Comparison of ENCODE assay signal across 16 mouse cellular contexts in the genomic region with DNA sequence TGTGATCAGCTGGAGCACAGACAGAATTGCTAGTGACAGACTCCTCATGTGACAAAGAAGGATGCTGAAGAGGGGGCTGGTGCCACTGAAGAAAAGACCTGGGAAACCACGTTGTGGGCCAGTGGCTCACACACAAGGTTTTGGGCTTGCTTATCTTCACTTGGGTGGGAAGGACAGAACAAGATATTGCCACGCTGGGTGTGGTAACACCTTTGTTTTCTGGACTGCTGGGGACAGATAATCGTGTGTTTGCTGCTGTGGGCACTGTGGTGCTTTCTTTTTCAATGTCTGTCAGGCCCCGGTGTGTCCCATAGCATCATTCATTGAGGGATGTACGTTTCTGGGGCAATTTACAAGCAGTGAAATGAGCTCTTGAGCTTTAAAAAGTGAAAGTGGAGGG. TPM values are rescaled to one million over a fixed set of nuclear protein-coding genes. Genes with fewer than 3 reads are reported as not detected.
DNase-seq lines count a peak whose midpoint lies in the region; ATAC-seq and TF ChIP-seq lines count a peak whose summit lies in the region.
"Had no signal": no experiment of that assay in that cellular context is flagged by ENCODE, and none has a peak within 500 bp of the region (broad histone marks: within the 10 kb centered on the region; RNA-seq: fewer than 3 reads in every experiment).

No protein-coding gene starts in this region.

- peaks cover 7% of the 10 kb centered on the region; the same call in 1 of the 2 replicates for H3K4me1 ChIP-seq in stomach, embryonic 15.5 days
- no peaks in the 10 kb centered on the region for H3K4me1 ChIP-seq in stomach, postnatal 0 days (replicated peaks; ENCODE audit: control insufficient read depth, insufficient read depth)
- H3K4me1 ChIP-seq in erythroblast, embryonic 14.5 days (ENCODE audit: control insufficient read depth): peaks cover 50% of the 10 kb centered on the region
- peaks cover 44% of the 10 kb centered on the region for H3K4me1 ChIP-seq in liver, embryonic 15.5 days (replicated peaks)
- no peaks in the 10 kb centered on the region for H3K4me1 ChIP-seq in kidney, adult 2 months (ENCODE audit: control insufficient read depth, insufficient read depth, low read length)
- H3K4me1 ChIP-seq: midbrain, embryonic 12.5 days had no signal

- H3K27me3 ChIP-seq in stomach, embryonic 15.5 days (replicated peaks): no peaks in the 10 kb centered on the region
- H3K27me3 ChIP-seq in stomach, postnatal 0 days (ENCODE audit: control insufficient read depth, insufficient read depth, low read length): no peaks in the 10 kb centered on the region
- peaks cover 11% of the 10 kb centered on the region for H3K27me3 ChIP-seq in erythroblast, embryonic 14.5 days (ENCODE audit: control insufficient read depth)
- H3K27me3 ChIP-seq in liver, embryonic 15.5 days: no peaks in the 10 kb centered on the region
- no peaks in the 10 kb centered on the region for H3K27me3 ChIP-seq in kidney, adult 2 months (replicated peaks; ENCODE audit: control insufficient read depth, insufficient read depth, low read length)
- H3K27me3 ChIP-seq: midbrain, embryonic 12.5 days had no signal

- 67% methylated on average over 5 of the region's 5 CpGs for WGBS in stomach, embryonic 15.5 days
- 70% methylated on average over 5 of the region's 5 CpGs for WGBS in stomach, postnatal 0 days
- 19% methylated on average over 5 of the region's 5 CpGs for WGBS in liver, embryonic 15.5 days (ENCODE audit: insufficient replicate concordance)
- 81% methylated on average over 5 of the region's 5 CpGs for WGBS in kidney, adult 2 months

- no peak overlapping the region for H3K4me3 ChIP-seq in stomach, embryonic 15.5 days (replicated peaks)
- no peak overlapping the region for H3K4me3 ChIP-seq in stomach, postnatal 0 days (ENCODE audit: low read depth, low read length)
- H3K4me3 ChIP-seq in erythroblast, embryonic 14.5 days (replicated peaks): peak overlapping the region; percentile 46
- 0 out of 2 replicates have a peak overlapping the region, but pooled peaks have one; percentile 12 for H3K4me3 ChIP-seq in liver, embryonic 15.5 days (replicated peaks)
- no peak overlapping the region for H3K4me3 ChIP-seq in kidney, adult 2 months (ENCODE audit: insufficient read depth, low read depth, low read length)
- H3K4me3 ChIP-seq: midbrain, embryonic 12.5 days had no signal

- intact Hi-C loops in gastrocnemius, postnatal 36 days (cut with DNase I): no loop called here

- no peak for TF ChIP-seq CTCF in stomach, postnatal 0 days (IDR thresholded peaks at IDR 0.05; ENCODE audit: low read depth)
- no peak for TF ChIP-seq CTCF in kidney, adult 2 months (conservative IDR thresholded peaks at IDR 0.05; ENCODE audit: insufficient read depth, insufficient read length, low read depth, low read length)

- no peak overlapping the region for H3K4me2 ChIP-seq in stomach, embryonic 15.5 days
- no peak overlapping the region for H3K4me2 ChIP-seq in stomach, postnatal 0 days (replicated peaks; ENCODE audit: low read depth)
- H3K4me2 ChIP-seq in liver, embryonic 15.5 days: peak overlapping the region; percentile 56
- H3K4me2 ChIP-seq: hindbrain, embryonic 14.5 days; midbrain, embryonic 12.5 days had no signal

- peak; percentile 72 for ATAC-seq in stomach, embryonic 15.5 days (ENCODE audit: insufficient read depth, low FRiP score, low read depth)
- no peak for ATAC-seq in stomach, postnatal 0 days (ENCODE audit: low FRiP score, low TSS enrichment)
- peak; percentile 86 for ATAC-seq in liver, embryonic 15.5 days (ENCODE audit: insufficient read depth)
- ATAC-seq: CD4-positive, CD25-positive, alpha-beta regulatory T cell, adult 4 months; intestine, embryonic 16.5 days had no signal

- no peak overlapping the region for H3K9ac ChIP-seq in stomach, embryonic 15.5 days
- no peak overlapping the region for H3K9ac ChIP-seq in stomach, postnatal 0 days (ENCODE audit: low read length)
- H3K9ac ChIP-seq in liver, embryonic 15.5 days: no peak overlapping the region
- H3K9ac ChIP-seq: hindbrain, embryonic 14.5 days; midbrain, embryonic 12.5 days had no signal

- TF ChIP-seq EP300 in stomach, postnatal 0 days (optimal IDR thresholded peaks at IDR 0.05): no peak

- no peaks in the 10 kb centered on the region for H3K9me3 ChIP-seq in stomach, embryonic 15.5 days
- H3K9me3 ChIP-seq in stomach, postnatal 0 days (ENCODE audit: control insufficient read depth, low read length): no peaks in the 10 kb centered on the region
- H3K9me3 ChIP-seq in erythroblast, embryonic 14.5 days (ENCODE audit: control insufficient read depth, low read length): no peaks in the 10 kb centered on the region
- H3K9me3 ChIP-seq in liver, embryonic 15.5 days (replicated peaks): no peaks in the 10 kb centered on the region
- H3K9me3 ChIP-seq: midbrain, embryonic 12.5 days had no signal

- no peak for DNase-seq in stomach, postnatal 0 days (ENCODE audit: low spot score)
- DNase-seq in kidney, adult 2 months: no peak
- DNase-seq in gastrocnemius, postnatal 36 days: no peak
- DNase-seq in kidney, adult 9 months: no peak
- DNase-seq: adrenal gland, postnatal 14 days; cerebellum, adult 9-11 months; kidney, postnatal 14 days; right cerebral cortex, adult 18-20 months; thymus, adult 18-20 months had no signal

- TF ChIP-seq POLR2A in kidney, adult 2 months (IDR thresholded peaks at IDR 0.05; ENCODE audit: low read depth, low read length): no peak

- no peak overlapping the region for H3K27ac ChIP-seq in stomach, embryonic 15.5 days
- no peak overlapping the region for H3K27ac ChIP-seq in stomach, postnatal 0 days (replicated peaks)
- H3K27ac ChIP-seq in liver, embryonic 15.5 days (replicated peaks): peak overlapping the region; percentile 77
- no peak overlapping the region for H3K27ac ChIP-seq in kidney, adult 2 months (ENCODE audit: insufficient read depth, low read depth, low read length)
- H3K27ac ChIP-seq: hindbrain, embryonic 14.5 days; midbrain, embryonic 12.5 days had no signal

- H3K36me3 ChIP-seq in stomach, embryonic 15.5 days: no peaks in the 10 kb centered on the region
- no peaks in the 10 kb centered on the region for H3K36me3 ChIP-seq in stomach, postnatal 0 days (ENCODE audit: control insufficient read depth, insufficient read depth, low read length)
- H3K36me3 ChIP-seq in erythroblast, embryonic 14.5 days (ENCODE audit: control insufficient read depth): no peaks in the 10 kb centered on the region
- no peaks in the 10 kb centered on the region for H3K36me3 ChIP-seq in liver, embryonic 15.5 days (replicated peaks)
- no peaks in the 10 kb centered on the region for H3K36me3 ChIP-seq in kidney, adult 2 months (ENCODE audit: control insufficient read depth, insufficient read depth, low read length)
- H3K36me3 ChIP-seq: midbrain, embryonic 12.5 days had no signal

RNA-seq across cellular contexts. Expression of a gene that starts 41.7 kb away (rescaled TPM):
- polyA plus RNA-seq in stomach, embryonic 15.5 days (2015; fragmentation: Nextera tagmentation; extraction: Ambion mirVana): 48.0 and 54.6 TPM in 2 replicates
- polyA plus RNA-seq in stomach, postnatal 0 days (2015; fragmentation: Nextera tagmentation; extraction: Ambion mirVana): 25.5 and 30.1 TPM in 2 replicates
- polyA plus RNA-seq in erythroblast, embryonic 14.5 days (2012): 17.4 and 34.1 TPM in 2 replicates
- polyA plus RNA-seq in liver, embryonic 15.5 days (2015; fragmentation: Nextera tagmentation; extraction: Ambion mirVana): 194 and 219 TPM in 2 replicates
- 24.4 and 32.4 TPM in 2 replicates for polyA plus RNA-seq in kidney, adult 2 months (2012; rRNA removed)
- total RNA-seq in gastrocnemius, postnatal 36 days (2021): 10 to 100 TPM; 87.5 to 92.0 TPM

Comparison
In these comparisons a context has a peak if more than half of its experiments do, and no peak if none do; other contexts are left out.
1. H3K4me3 ChIP-seq: peak in erythroblast, embryonic 14.5 days (single experiment) and liver, embryonic 15.5 days (single experiment); none in stomach, embryonic 15.5 days (single experiment), stomach, postnatal 0 days (single experiment) and kidney, adult 2 months (single experiment).